Comparison of ENCODE assay signal across 13 mouse cellular contexts in the genomic region with DNA sequence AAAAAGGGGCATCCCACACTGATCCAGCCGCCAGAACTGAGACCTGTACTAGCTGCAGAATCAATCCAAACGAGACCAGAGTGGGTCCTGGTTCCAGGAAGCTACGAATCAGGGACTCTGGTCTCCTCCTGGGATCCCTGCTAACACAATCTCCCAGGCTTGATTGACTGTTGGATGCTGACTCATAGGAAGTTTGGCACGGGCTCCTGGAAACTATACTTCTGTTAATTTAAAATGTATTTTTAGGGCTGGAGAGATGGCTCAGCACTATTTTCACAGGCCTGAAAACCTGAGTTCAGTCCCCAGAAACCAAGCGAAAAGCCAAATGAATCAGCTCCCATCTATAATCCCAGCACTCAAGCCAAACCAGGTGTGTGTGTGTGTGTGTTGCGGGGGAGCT.
DNase-seq lines count a peak whose midpoint lies in the region; ATAC-seq and TF ChIP-seq lines count a peak whose summit lies in the region.
"Had no signal": no experiment of that assay in that cellular context is flagged by ENCODE, and none has a peak within 500 bp of the region (broad histone marks: within the 10 kb centered on the region; RNA-seq: fewer than 3 reads in every experiment).

No protein-coding gene starts in this region.

- no peaks in the 10 kb centered on the region for H3K27me3 ChIP-seq in thymus, adult 2 months (ENCODE audit: control insufficient read depth, insufficient read depth, low read length)
- no peaks in the 10 kb centered on the region; the same call in 1 of the 2 replicates for H3K27me3 ChIP-seq in heart, embryonic 12.5 days (replicated peaks)

- TF ChIP-seq POLR2A in thymus, adult 2 months (IDR thresholded peaks at IDR 0.05; ENCODE audit: control insufficient read depth, extremely low read depth, insufficient read depth, low read length, poor library complexity): no peak

- TF ChIP-seq CTCF in thymus, adult 2 months (IDR thresholded peaks at IDR 0.05; ENCODE audit: borderline replicate concordance, control insufficient read depth, extremely low read depth, insufficient read depth, low read length, poor library complexity): no peak

- intact Hi-C loops in left cerebral cortex, postnatal 36 days (cut with DNase I): no loop called here

- DNase-seq in gastrocnemius, adult 18-20 months (ENCODE audit: low spot score): peak; percentile 48
- no peak for DNase-seq in gastrocnemius, postnatal 10 days
- peak; percentile 71 for DNase-seq in MN1 (ENCODE audit: low spot score)
- peak; percentile 18 to 49 for DNase-seq in left cerebral cortex, postnatal 36 days (ENCODE audit: low spot score in 2 of 2)
- no peak for DNase-seq in lung, postnatal 4 days
- no peak for DNase-seq in thymus, adult 2 months
- DNase-seq: kidney, postnatal 36 days; lung, postnatal 36 days had no signal

- no peak overlapping the region for H3K27ac ChIP-seq in thymus, adult 2 months (ENCODE audit: control insufficient read depth, insufficient read depth, low read length)
- no peak overlapping the region for H3K27ac ChIP-seq in heart, embryonic 12.5 days (ENCODE audit: poor library complexity, severe bottlenecking)

- H3K9ac ChIP-seq in heart, embryonic 12.5 days: no peak overlapping the region

- no peak overlapping the region for H3K4me2 ChIP-seq in heart, embryonic 12.5 days
- H3K4me2 ChIP-seq: liver, embryonic 11.5 days had no signal

- H3K9me3 ChIP-seq in heart, embryonic 12.5 days (replicated peaks): no peaks in the 10 kb centered on the region

- no peak overlapping the region for H3K4me3 ChIP-seq in thymus, adult 2 months (ENCODE audit: control insufficient read depth, insufficient read depth, low read length)
- H3K4me3 ChIP-seq in heart, embryonic 12.5 days: no peak overlapping the region

- H3K4me1 ChIP-seq in thymus, adult 2 months (replicated peaks; ENCODE audit: control insufficient read depth, insufficient read depth, low read length): no peaks in the 10 kb centered on the region
- peaks cover 11% of the 10 kb centered on the region for H3K4me1 ChIP-seq in heart, embryonic 12.5 days (replicated peaks)

- 0 out of 2 replicates have a peak, but pooled peaks have one; percentile 17 for ATAC-seq in common myeloid progenitor, adult 5-6 weeks (replicated peaks; ENCODE audit: low read depth, poor library complexity, severe bottlenecking)
- no peak for ATAC-seq in heart, embryonic 12.5 days (ENCODE audit: insufficient number of reproducible peaks, low FRiP score)
- ATAC-seq: forebrain, embryonic 16.5 days; hindbrain, embryonic 16.5 days had no signal

- 83% methylated on average over 6 of the region's 6 CpGs for WGBS in thymus, adult 2 months
- WGBS in heart, embryonic 12.5 days: 66% methylated on average over 6 of the region's 6 CpGs

- H3K36me3 ChIP-seq in thymus, adult 2 months (ENCODE audit: control insufficient read depth, insufficient read depth, low read length): no peaks in the 10 kb centered on the region
- H3K36me3 ChIP-seq in heart, embryonic 12.5 days: no peaks in the 10 kb centered on the region

Comparison
In these comparisons a context has a peak if more than half of its experiments do, and no peak if none do; other contexts are left out.
1. DNase-seq: peak in gastrocnemius, adult 18-20 months (single experiment), MN1 (single experiment) and left cerebral cortex, postnatal 36 days (2 of 2); none in gastrocnemius, postnatal 10 days (single experiment), lung, postnatal 4 days (0 of 2) and thymus, adult 2 months (single experiment).